Mouse (Mus musculus) midbrain, embryonic 10.5 days (tissue): Measurements from ENCODE around the gene Ssbp2. TPM values are rescaled to one million over a fixed set of nuclear protein-coding genes. Genes with fewer than 3 reads are reported as not detected.

ENCODE experiments used
- DNase-seq: peaks from one replicate; pipeline ENCODE4 v3.0.0-alpha.2; 2017; ENCODE audit warnings: low spot score
- H3K27ac ChIP-seq: fragments of 300-500 bp; sonication (generic); replicated peaks from 2 replicates; pipeline ENCODE4 v1.5.1; 2016; ENCODE audit warnings: mild to moderate bottlenecking
- H3K27me3 ChIP-seq: fragments of 300-500 bp; sonication (generic); 2 replicates; pipeline ENCODE4 v1.6.1; 2016; ENCODE audit warnings: low read depth, mild to moderate bottlenecking; ENCODE audit not compliant: poor library complexity, severe bottlenecking
- H3K36me3 ChIP-seq: fragments of 300-500 bp; sonication (generic); 2 replicates; pipeline ENCODE4 v1.6.1; 2016; ENCODE audit warnings: mild to moderate bottlenecking, moderate library complexity
- H3K4me1 ChIP-seq: fragments of 300-500 bp; sonication (generic); 2 replicates; pipeline ENCODE4 v1.6.1; 2016
- H3K4me3 ChIP-seq: fragments of 300-500 bp; sonication (generic); 2 replicates; pipeline ENCODE4 v1.5.1; 2016; ENCODE audit warnings: mild to moderate bottlenecking, moderate library complexity
- H3K9me3 ChIP-seq: fragments of 300-500 bp; sonication (generic); replicated peaks from 2 replicates; pipeline ENCODE4 v1.6.1; 2016; ENCODE audit warnings: mild to moderate bottlenecking
- WGBS: fragments of 180-500 bp; shearing (Covaris S2); methylation state at CpG from one replicate; pipeline ENCODE4 v1.1.7; 2016; 5-methylcytosine and 5-hydroxymethylcytosine counted together
- polyA plus RNA-seq: library from polyadenylated mRNA; unstranded; fragments of >200 nt; fragmentation: Nextera tagmentation; extraction: Ambion mirVana; gene quantifications from 2 replicates; pipeline ENCODE4 v1.2.1, GENCODE M21; 2016

Ssbp2 gene
- polyA plus RNA-seq, 1 experiment from 2014 or later, result 148 TPM

DNA sequence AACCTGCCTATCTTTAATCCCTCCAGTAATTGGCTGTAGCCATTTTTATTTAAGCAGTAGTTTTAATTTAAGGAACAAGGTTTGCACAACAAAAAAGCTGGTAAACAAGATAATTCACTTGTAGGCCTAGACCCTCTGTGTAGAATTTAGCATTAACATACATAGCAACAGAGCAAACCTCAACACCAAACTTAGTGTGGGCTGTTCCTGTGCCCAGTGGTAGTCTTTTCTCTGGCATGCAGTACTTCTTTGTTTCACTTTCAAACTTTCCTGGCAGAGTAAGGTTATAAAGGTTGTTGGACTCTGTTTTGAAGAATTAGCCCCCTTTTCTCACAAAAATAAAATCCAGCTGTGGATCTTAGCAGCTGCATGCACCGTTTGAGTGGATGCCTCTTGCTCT is 48.9 kb downstream of the Ssbp2 start:
- H3K27ac ChIP-seq, result no peak overlapping the region
- 73% methylated on average over 1 of the region's 1 CpGs for WGBS
- no peaks in the 10 kb centered on the region for H3K27me3 ChIP-seq
- H3K9me3 ChIP-seq, result no peaks in the 10 kb centered on the region
- DNase-seq, result no peak
- no peaks in the 10 kb centered on the region for H3K4me1 ChIP-seq
- no peaks in the 10 kb centered on the region for H3K36me3 ChIP-seq
- no peak overlapping the region for H3K4me3 ChIP-seq

GRCm38 (mm10) chr13:91509467-91509866 is 49.4 kb downstream of the Ssbp2 start:
- Histone ChIP-seq H3K4me3 (no peak overlapping the region), H3K9me3 (no peaks in the 10 kb centered on the region), H3K4me1 (no peaks in the 10 kb centered on the region), H3K27me3 (no peaks in the 10 kb centered on the region), H3K36me3 (no peaks in the 10 kb centered on the region), H3K27ac (no peak overlapping the region)
- 83% methylated on average over 2 of the region's 2 CpGs for WGBS
- no peak for DNase-seq

GRCm38 (mm10) chr13:91514979-91515378 is 54.9 kb downstream of the Ssbp2 start:
- H3K27me3 ChIP-seq, result no peaks in the 10 kb centered on the region
- no peak for DNase-seq
- WGBS, result 94% methylated on average over 4 of the region's 4 CpGs

GRCm38 (mm10) chr13:91520073-91520750 is 60.1 kb downstream of the Ssbp2 start:
- Histone ChIP-seq H3K27me3 (no peaks in the 10 kb centered on the region), H3K9me3 (no peaks in the 10 kb centered on the region), H3K4me3 (no peak overlapping the region), H3K4me1 (peaks cover 6% of the 10 kb centered on the region), H3K36me3 (0 out of 2 replicates have a peak, but pooled peaks cover 5% of the 10 kb centered on the region), H3K27ac (no peak overlapping the region)
- 44% methylated on average over 4 of the region's 4 CpGs for WGBS
- no peak for DNase-seq

More at GRCm38 (mm10) chr13:91514979-91515378, 54.9 kb downstream of the Ssbp2 start:
- Histone ChIP-seq H3K9me3 (no peaks in the 10 kb centered on the region), H3K4me3 (no peak overlapping the region), H3K27ac (no peak overlapping the region), H3K36me3 (no peaks in the 10 kb centered on the region), H3K4me1 (no peaks in the 10 kb centered on the region)

DNA sequence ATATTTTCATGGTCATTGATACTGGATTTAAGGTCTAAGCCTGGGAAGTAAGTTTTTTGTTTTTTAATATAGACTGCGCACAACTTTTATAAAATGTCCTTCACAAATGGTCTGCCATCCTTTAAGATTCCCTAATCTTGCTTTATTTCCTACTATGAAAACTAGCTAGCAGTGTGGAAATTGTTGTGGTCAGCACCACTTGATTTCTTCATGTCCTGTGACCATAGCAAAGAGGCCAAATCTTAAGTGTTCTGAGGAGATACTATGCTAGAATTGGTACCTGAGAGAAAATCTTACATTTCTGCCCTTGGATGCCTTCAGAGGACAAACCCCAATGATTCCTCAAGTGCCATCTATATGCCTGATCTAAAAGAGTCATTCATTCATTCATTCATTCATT is 60.9 kb downstream of the Ssbp2 start:
- no peak for DNase-seq
- no peak overlapping the region for H3K4me3 ChIP-seq
- no peak overlapping the region for H3K27ac ChIP-seq
- H3K9me3 ChIP-seq, result no peaks in the 10 kb centered on the region
- H3K36me3 ChIP-seq, result 0 out of 2 replicates have a peak, but pooled peaks cover 6% of the 10 kb centered on the region
- H3K4me1 ChIP-seq, result peaks cover 6% of the 10 kb centered on the region
- no peaks in the 10 kb centered on the region for H3K27me3 ChIP-seq
- WGBS, result 98% methylated on average over 1 of the region's 1 CpGs

GRCm38 (mm10) chr13:91526058-91526457 is 66.0 kb downstream of the Ssbp2 start:
- WGBS, result 93% methylated on average over 12 of the region's 12 CpGs
- Histone ChIP-seq H3K4me1 (no peaks in the 10 kb centered on the region), H3K27me3 (no peaks in the 10 kb centered on the region), H3K9me3 (no peaks in the 10 kb centered on the region), H3K4me3 (no peak overlapping the region), H3K27ac (no peak overlapping the region), H3K36me3 (peaks cover 22% of the 10 kb centered on the region)
- DNase-seq, result no peak

DNA sequence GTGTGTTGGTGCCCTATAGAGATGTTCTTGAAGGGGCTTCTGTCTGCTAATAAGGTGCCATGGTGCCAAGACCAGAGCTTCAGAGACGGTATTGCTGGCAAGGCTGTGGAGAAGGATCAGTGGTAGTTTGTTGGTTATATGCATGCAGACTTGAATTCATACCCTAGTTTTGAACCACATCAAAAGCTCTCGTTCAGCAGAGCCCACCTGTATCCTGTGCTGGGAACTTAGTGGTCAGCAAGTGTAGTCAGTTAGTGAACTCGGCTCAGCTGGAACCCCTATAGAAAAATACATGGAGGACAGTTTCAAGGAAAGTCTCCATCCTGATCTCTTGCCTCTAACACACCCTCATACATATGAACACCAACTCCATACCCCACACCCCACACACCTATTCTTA is 69.7 kb downstream of the Ssbp2 start:
- 94% methylated on average over 3 of the region's 3 CpGs for WGBS
- Histone ChIP-seq H3K27ac (no peak overlapping the region), H3K4me1 (no peaks in the 10 kb centered on the region), H3K36me3 (peaks cover 48% of the 10 kb centered on the region), H3K9me3 (peaks cover 5% of the 10 kb centered on the region), H3K4me3 (no peak overlapping the region), H3K27me3 (no peaks in the 10 kb centered on the region)
- DNase-seq, result no peak

GRCm38 (mm10) chr13:91536711-91537110 is 76.6 kb downstream of the Ssbp2 start:
- peaks cover 54% of the 10 kb centered on the region for H3K36me3 ChIP-seq
- H3K27ac ChIP-seq, result no peak overlapping the region
- no peaks in the 10 kb centered on the region for H3K27me3 ChIP-seq
- no peaks in the 10 kb centered on the region for H3K4me1 ChIP-seq
- no peak for DNase-seq
- H3K9me3 ChIP-seq, result peaks cover 5% of the 10 kb centered on the region
- 78% methylated on average over 3 of the region's 3 CpGs for WGBS
- no peak overlapping the region for H3K4me3 ChIP-seq

DNA sequence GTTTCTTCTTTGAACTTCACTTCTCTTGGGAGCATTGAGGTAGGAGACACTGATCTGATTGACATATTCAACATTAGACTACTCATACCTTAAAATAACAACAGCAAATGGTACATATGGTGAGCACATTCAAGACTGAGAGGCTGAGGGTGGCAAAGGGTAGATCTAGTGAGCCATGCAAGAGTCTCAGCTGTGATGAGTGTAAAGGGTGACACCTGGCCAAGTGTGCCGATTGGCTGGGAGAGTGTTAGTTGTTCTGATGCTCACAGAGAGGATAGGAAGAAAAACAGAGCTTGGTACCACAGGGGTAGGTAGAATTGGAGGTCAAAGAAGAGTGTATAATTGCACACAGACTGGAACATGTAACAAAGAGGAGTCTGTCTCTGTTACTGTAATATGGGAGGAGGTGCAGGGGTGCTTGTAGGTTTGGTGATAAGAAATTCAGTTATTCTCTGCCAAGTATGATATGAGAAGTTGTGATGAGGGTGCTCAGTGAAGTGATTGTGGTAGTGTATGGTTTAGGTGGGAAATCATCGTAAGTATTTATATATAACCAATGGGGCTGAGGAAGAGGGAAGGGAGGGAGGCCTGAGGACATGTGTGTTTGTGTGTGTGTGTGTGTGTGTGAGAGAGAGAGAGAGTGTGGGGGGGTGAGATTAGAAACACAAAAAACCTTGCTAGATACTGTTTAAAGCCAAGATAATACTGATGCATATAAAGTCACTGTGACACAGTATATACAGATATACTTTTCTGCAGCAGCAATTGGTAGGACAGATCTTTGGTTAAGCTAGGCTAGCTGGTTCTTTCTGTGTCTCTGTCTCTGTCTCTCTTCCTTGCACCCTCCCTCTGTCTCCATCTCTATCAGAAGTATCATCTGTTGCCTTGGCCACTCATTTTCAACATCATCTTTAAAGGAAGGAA is 80.3 kb downstream of the Ssbp2 start:
- 97% methylated on average over 2 of the region's 2 CpGs for WGBS
- Histone ChIP-seq H3K4me3 (no peak overlapping the region), H3K9me3 (no peaks in the 10 kb centered on the region), H3K36me3 (peaks cover 35% of the 10 kb centered on the region), H3K27ac (no peak overlapping the region), H3K27me3 (no peaks in the 10 kb centered on the region), H3K4me1 (no peaks in the 10 kb centered on the region)
- no peak for DNase-seq

DNA sequence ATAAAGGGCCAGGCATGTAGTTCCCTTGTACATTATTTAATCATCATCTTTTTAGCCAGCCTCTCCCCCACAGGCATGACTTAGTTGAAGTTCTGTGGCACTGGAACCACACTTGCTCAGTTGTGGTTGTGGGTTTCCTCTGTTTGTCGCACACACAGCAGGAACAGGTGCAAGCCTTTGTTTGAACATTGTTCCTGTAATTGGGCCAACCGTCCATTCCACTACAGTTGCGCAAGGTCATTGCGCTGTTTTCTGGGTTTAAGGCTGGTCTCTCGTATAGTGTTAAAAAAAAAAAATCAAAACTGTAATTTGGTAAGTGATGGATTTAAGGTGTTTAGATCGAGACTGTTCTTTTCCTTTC is 81.0 kb downstream of the Ssbp2 start:
- DNase-seq, result no peak
- H3K27ac ChIP-seq, result no peak overlapping the region
- 96% methylated on average over 6 of the region's 6 CpGs for WGBS

DNA sequence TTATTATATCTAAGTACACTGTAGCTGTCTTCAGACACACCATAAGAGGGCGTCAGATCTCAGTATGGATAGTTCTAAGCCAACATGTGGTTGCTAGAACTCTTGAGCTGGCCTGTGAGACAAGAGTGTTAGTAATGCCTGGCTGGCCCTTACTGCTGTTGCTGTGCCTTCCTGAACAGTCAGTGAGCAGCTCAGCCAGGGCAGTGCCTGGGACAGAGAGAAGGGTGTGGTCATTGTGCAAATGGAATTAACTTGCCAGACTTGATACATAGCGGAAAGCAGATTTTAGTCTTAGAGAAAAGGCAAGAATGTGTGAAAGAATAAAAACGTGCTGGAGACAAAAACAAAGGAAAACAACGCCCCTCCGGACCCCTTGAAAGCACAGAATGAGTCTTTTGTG is 83.5 kb downstream of the Ssbp2 start:
- Histone ChIP-seq H3K4me3 (no peak overlapping the region), H3K27ac (no peak overlapping the region), H3K27me3 (no peaks in the 10 kb centered on the region), H3K9me3 (no peaks in the 10 kb centered on the region), H3K4me1 (no peaks in the 10 kb centered on the region), H3K36me3 (peaks cover 39% of the 10 kb centered on the region)
- DNase-seq, result no peak
- 77% methylated on average over 5 of the region's 5 CpGs for WGBS

More for the DNA sequence above, 81.0 kb downstream of the Ssbp2 start:
- Histone ChIP-seq H3K27me3 (no peaks in the 10 kb centered on the region), H3K9me3 (no peaks in the 10 kb centered on the region), H3K36me3 (peaks cover 35% of the 10 kb centered on the region), H3K4me3 (no peak overlapping the region), H3K4me1 (no peaks in the 10 kb centered on the region)

- 78% methylated on average over 6 of the region's 6 CpGs for WGBS
- Histone ChIP-seq H3K9me3 (no peaks in the 10 kb centered on the region), H3K27me3 (no peaks in the 10 kb centered on the region), H3K4me1 (no peaks in the 10 kb centered on the region), H3K36me3 (peaks cover 16% of the 10 kb centered on the region), H3K4me3 (no peak overlapping the region), H3K27ac (no peak overlapping the region)
- no peak for DNase-seq
Measured at GRCm38 (mm10) chr13:91564047-91564446, 104.0 kb downstream of the Ssbp2 start.

GRCm38 (mm10) chr13:91564755-91565154 is 104.7 kb downstream of the Ssbp2 start:
- Histone ChIP-seq H3K4me3 (no peak overlapping the region), H3K36me3 (peaks cover 15% of the 10 kb centered on the region), H3K4me1 (no peaks in the 10 kb centered on the region), H3K27me3 (no peaks in the 10 kb centered on the region), H3K9me3 (no peaks in the 10 kb centered on the region), H3K27ac (no peak overlapping the region)
- WGBS, result 88% methylated on average over 6 of the region's 6 CpGs
- no peak for DNase-seq
